Mouse (Mus musculus) CD4-positive, CD25-positive, alpha-beta regulatory T cell, adult 2 months (primary cell): ENCODE data around the gene F12.

Experiments used
- DNase-seq: peaks from one replicate; pipeline ENCODE4 v3.0.0-alpha.2; 2012; ENCODE audit warnings: low read depth, low spot score

F12 gene

GRCm38 (mm10) chr13:55371740-55372139, 54.9 kb downstream of the F12 start:
- DNase-seq = no peak

GRCm38 (mm10) chr13:55371007-55371681, 55.4 kb downstream of the F12 start:
- DNase-seq = no peak

GRCm38 (mm10) chr13:55370234-55370633, 56.4 kb downstream of the F12 start:
- DNase-seq = no peak

GRCm38 (mm10) chr13:55369531-55370114, 57.0 kb downstream of the F12 start, which contains the start of gene Rgs14:
TSS of gene Rgs14 (plus strand) at chr13:55369732.
- DNase-seq = peak; percentile 84

- no peak for DNase-seq
Observed at GRCm38 (mm10) chr13:55368401-55368800, 58.2 kb downstream of the F12 start.
